Mouse (Mus musculus) olfactory bulb, adult 2 months (tissue): ENCODE measurements at regions not wholly inside any gene's neighbourhood (a gene's known extent, or its start where the extent isn't known, plus 50 kb on each side); places are given as distances from the start of the nearest gene placed in this dataset.

ENCODE experiments used
- CTCF ChIP-seq: fragments of 200-500 bp; IDR thresholded peaks from 2 replicates; pipeline ENCODE4 v1.5.1; 2012; ENCODE audit warnings: low read depth, mild to moderate bottlenecking, low read length, moderate library complexity; ENCODE audit not compliant: insufficient read depth
- POLR2A ChIP-seq: fragments of 200-500 bp; IDR thresholded peaks from 2 replicates; pipeline ENCODE4 v1.6.1; 2012; ENCODE audit warnings: mild to moderate bottlenecking, low read depth, low read length, moderate library complexity; ENCODE audit not compliant: insufficient read depth

- TF ChIP-seq POLR2A, result no peak
- TF ChIP-seq CTCF, result no peak
Observed at GRCm38 (mm10) chr10:68967976-68968968, 183.0 kb upstream of the Rhobtb1 start.
